Mouse (Mus musculus) gastrocnemius, postnatal 4 days (tissue): ENCODE results near the gene Rab11a. TPM values are rescaled to one million over a fixed set of nuclear protein-coding genes. Genes with fewer than 3 reads are reported as not detected.
"Not testable (repeated sequence)": the region's sequence is repeated elsewhere in the genome, so short reads cannot be mapped to it uniquely, and the experiment has no call there.

Source experiments
- DNase-seq, 2 experiments: peaks; one replicate each; pipeline ENCODE4 v3.0.0; 2021 to 2022; ENCODE audit warnings: low spot score in 2 of 2, mixed read lengths in 2 of 2
- total RNA-seq, 2 experiments: library from RNA; stranded (reverse); gene quantifications; 2 replicates each; pipeline ENCODE4 v1.2.3; 2021

Gene Rab11a
- total RNA-seq, 2 experiments from 2014 or later = 145 to 155 TPM

DNA sequence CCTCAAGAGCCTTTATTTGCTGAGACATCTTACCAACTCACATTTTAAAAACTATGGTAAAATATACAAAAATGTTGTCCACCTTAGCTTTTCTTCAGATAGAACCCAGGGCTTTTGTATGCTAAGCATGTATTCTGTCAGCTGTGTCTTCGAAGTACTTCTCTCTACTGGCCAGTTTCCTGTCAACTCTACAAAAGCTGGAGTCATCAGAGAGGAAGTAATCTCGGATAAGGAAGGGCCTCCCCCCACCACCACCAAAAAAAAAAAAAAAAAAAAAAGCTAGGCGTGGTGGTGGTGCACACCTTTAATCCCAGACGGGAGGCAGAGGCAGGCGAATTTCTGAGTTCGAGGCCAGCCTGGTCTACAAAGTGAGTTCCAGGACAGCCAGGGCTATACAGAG, 11.8 kb upstream of the Rab11a start:
- no peak for DNase-seq

- DNase-seq = no peak
Measured at GRCm38 (mm10) chr9:64747735-64748134, 10.2 kb upstream of the Rab11a start.

- DNase-seq = no peak
Measured at GRCm38 (mm10) chr9:64742453-64742852, 4.9 kb upstream of the Rab11a start.

DNA sequence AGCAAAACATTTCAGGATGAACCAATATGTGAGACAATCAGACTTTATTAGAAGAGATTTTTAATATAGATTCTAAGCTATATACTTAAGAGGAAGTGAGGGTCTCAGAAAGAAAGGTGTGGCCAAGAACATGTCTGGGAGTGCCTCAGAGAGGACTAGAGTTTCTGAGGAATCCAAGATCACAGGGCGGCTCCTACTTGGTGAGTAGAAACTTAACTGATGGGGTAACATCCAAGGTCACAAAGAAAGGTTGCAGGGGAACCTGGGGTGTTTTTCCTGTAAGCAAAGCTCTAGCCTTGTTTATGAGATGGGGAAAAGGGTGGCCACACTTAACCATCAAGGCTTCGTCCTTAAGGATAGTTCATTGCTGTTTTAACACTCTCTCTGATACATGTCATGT, 1.4 kb upstream of the Rab11a start:
- DNase-seq = no peak

GRCm38 (mm10) chr9:64736639-64737405, 736 bp downstream of the Rab11a start:
- DNase-seq = peak in 1 of 2 experiments; percentile 44

DNA sequence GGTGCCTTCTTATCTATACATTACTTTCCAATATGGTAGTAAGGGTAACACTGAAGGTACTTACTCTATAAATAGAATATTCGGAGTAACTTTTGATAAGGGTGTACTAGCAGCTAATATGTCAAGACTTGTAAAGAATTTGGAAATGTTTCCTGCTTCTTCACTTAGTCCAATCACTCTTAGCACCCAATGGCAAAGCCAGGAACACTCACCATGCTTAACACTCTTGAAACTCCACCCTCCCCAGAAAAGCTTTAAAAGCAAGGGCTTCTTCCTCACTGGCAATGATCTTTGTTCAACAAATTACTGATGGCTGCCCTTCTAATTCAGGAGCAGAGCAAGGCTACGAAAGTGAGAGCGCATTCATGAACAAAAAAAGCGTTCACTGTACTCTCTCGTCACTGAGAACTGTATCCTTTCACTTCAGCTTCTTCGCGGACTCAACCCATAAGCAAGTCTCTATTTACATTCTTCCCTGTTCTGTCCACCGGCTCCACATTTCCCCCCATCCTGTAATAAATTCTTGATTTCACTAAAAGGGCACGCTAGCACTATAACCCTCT, 1.4 kb downstream of the Rab11a start:
- DNase-seq = no peak

DNA sequence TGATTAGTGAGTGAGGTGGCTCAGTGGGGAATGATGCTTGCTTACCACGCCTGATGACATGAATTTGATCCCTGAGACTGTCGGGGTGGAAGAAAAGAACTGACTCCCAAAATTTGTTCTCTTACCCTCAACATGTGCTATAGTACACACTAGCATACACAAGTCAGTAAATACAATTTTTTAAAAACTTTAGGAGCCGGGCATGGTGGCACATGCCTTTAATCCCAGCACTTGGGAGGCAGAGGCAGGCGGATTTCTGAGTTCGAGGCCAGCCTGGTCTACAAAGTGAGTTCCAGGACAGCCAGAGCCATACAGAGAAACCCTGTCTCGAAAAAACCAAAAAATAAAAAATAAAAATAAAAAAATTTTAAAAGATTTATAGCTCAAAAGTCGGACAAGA, 2.6 kb downstream of the Rab11a start:
- not testable (repeated sequence) for DNase-seq

- no peak for DNase-seq
Measured at GRCm38 (mm10) chr9:64734166-64734565, 3.4 kb downstream of the Rab11a start.

- no peak for DNase-seq
Measured at GRCm38 (mm10) chr9:64731029-64731560, 6.5 kb downstream of the Rab11a start.

GRCm38 (mm10) chr9:64726454-64726853, 11.1 kb downstream of the Rab11a start:
- DNase-seq = no peak

DNA sequence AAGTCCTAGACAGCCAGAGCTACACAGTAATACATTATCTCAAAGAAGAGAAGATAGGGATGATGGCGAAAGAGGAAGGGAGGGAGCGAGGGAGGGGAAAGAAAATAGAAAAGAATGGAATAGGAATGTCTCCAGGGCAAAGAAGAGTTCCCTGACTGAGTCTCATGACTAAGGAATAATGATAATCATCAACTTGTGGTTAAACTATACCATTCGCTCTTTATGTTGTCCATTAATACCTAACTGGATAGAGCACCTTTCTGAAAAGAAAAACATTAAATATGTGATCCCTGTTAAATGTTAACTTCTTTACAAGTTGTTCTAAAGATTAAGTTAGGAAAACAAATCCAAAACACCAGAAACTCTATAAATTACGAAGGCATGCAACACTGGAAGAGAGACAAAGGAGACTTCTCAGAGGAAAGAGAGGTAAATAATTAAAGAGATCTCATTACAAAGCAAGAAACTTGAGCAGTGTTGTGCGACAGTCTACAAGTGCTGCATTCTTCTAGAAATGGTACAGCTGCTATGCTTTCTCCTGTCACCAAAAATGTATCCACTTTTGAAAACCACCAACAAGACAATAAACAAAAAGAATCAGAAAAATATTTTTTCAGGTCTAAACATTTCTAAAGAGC, 17.9 kb downstream of the Rab11a start:
- DNase-seq = no peak

DNA sequence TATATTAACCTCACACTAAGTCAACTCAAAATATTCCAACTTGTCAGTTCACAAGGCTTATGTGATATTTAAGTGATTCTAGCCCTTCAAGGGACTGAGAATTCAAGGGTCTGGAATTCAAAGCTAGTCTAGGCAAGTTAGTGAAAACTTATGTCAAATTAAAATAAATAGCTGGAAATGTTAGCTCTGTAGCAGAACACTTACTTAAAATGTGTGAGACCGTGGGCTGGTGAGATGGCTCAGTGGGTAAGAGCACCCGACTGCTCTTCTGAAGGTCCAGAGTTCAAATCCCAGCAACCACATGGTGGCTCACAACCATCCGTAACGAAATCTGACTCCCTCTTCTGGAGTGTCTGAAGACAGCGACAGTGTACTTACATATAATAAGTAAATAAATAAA, 27.3 kb downstream of the Rab11a start:
- DNase-seq = not testable (repeated sequence)

GRCm38 (mm10) chr9:64704073-64704840, 33.3 kb downstream of the Rab11a start:
- no peak for DNase-seq

GRCm38 (mm10) chr9:64703420-64703965, 34.1 kb downstream of the Rab11a start:
- DNase-seq = no peak

DNA sequence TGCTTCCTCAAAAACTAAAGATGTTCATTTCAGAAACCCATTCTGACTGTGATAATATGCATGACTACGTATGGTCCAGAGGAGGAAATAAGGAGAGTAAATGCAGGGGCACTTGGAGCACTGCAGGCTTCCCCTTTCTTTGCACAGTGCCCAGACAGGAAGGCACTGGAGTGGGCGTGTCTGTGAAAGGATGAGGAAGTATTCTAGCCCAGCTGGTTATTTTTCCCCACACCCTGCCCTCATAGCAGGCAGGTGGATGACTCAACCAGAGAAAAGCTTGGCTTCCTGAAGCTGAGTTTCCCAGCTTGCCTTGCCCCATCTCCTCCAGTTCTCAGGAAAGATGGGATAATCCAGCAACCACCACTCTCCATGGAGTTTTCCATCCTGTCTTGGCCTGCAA, 34.6 kb downstream of the Rab11a start:
- no peak for DNase-seq

DNA sequence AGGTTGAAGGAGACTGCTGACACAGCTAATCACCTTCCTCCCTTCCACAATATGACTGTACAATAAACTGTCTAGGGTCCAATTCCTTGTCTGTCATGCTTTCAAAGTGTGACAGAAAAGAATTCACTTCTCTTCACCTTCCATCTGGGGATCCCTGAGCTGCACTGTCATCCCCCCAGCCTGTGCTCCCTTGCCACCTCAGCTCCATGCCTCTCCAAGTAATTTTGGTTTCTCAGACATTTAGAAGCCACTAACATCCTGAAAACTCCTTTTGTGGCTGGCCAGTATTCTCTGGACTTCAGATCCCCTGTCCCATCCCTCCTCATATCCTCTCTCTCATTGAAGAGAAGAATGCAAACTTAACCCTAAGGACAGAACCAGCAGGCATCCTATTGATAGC, 35.2 kb downstream of the Rab11a start:
- no peak for DNase-seq

DNA sequence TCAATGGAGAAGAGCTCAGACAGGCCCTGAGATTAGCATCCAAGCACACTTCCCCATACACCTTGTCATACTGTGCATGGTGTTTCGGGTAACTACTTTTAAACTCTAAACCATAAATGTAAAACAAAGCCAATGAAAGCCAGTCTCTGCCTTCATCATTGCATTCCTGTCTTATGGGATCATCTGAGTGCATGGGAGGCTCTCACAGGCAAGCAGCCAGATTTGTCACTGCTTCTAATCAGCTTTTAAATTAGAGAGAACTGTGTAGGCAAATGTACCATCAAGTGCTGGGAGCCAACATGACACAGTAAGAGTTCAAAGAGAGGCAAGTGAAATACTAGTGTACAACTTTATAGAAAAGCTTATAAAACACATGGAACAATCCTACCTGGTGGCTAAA, 35.9 kb downstream of the Rab11a start:
- DNase-seq = no peak

DNA sequence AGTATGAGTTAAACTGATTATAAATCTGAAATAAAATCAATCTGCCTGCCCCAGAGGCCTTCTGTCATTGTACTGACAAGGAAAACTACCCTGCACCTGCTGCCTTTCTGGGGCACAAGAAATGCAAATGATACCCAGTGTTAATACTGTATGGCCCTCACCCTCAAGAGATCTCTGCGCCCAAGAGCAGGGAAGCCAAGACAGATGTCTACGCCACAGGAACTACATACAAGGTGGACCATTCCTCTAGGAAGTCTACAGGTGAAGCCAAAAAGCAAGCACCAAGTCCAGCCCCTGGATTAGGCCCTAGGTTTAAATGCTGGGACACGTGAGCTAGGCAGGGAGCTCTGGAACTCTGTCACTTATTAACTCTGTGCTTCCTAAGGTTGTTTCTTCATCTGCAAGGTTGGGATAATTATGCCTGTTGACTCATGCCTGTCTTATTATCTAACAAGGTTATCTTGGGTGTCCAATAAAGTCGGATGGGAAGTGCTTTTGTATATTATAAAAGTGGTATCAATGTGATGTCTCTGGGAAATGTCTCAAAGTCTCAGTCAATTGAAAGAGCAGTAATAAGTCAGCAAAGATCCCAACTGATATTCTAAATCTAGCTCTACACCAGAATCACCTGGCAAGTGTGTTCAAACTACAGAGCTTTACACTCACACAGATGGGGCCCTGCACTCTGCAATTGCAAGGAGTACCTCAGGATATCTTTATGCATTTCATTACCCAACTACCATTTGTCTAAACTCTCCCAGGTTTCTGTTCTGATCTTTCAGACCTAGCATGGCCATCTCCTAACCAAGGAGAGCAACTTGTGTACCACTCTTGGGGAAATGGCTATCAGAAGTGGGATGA, 36.9 kb downstream of the Rab11a start:
- DNase-seq = no peak

- DNase-seq = no peak
Measured at GRCm38 (mm10) chr9:64698586-64698985, 39.0 kb downstream of the Rab11a start.

DNA sequence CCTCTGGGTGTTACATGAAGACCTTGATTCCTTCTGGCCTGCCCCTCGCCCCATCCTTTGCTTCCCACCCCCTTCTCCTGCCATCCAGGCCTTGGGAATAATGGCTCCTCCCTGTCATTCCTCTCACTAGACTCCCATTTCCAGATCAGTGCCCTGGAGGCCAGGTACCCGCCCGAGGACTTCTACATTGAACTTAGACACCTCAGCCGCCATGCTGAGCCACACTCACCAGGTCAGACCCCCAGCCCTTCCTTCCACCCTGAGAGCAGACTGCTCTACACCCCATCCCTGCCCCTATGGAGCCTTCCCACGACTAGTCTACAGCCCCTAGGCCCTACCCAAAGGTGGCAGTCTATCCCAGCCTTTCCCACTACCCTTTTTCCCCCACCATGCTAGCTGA, 39.9 kb downstream of the Rab11a start:
- DNase-seq = no peak
